Mouse (Mus musculus) lung, postnatal 0 days (tissue): ENCODE measurements around the gene Slc39a13.

Experiments used
- CTCF ChIP-seq: IDR thresholded peaks from 2 replicates; pipeline ENCODE4 v1.5.1; 2016; ENCODE audit warnings: antibody characterized with exemption, mild to moderate bottlenecking
- EP300 ChIP-seq: IDR thresholded peaks from 2 replicates; pipeline ENCODE4 v1.6.1; 2016; ENCODE audit warnings: antibody characterized with exemption, mild to moderate bottlenecking, control low read depth

DNA sequence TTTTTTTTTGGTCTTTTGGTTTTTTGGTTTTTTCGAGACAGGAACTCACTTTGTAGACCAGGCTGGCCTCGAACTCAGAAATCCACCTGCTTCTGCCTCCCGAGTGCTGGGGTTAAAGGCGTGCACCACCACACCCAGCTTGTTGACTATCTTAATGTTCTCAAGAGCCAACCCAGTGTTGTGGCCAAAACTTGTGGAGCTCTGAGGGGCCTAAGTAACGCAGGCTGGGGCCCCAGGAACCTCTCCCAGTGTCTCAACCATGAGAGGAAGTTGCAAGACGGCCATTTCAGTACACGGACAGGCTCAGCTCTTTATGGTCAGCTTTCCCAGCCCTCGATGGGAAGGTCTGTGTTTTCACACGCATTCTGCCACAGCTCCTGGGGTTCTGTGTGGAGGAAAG, 18.8 kb upstream of the Slc39a13 start:
- TF ChIP-seq CTCF: no peak
- no peak for TF ChIP-seq EP300
